Mouse (Mus musculus) embryonic facial prominence, embryonic 14.5 days (tissue): ENCODE data around the gene Elp4. TPM values are rescaled to one million over a fixed set of nuclear protein-coding genes. Genes with fewer than 3 reads are reported as not detected.

Source experiments
- ATAC-seq: fragments of 200-750 bp; cut with Nextera tagmentation; 2 replicates; pipeline ENCODE4 v1.8.0; 2017; ENCODE audit warnings: low read depth, moderate number of reproducible peaks, moderate TSS enrichment
- DNase-seq: peaks from one replicate; pipeline ENCODE4 v3.0.0-alpha.2; 2015; ENCODE audit warnings: low spot score
- H3K27ac ChIP-seq: fragments of 300-500 bp; sonication (generic); replicated peaks from 2 replicates; pipeline ENCODE4 v1.5.1; 2014; ENCODE audit warnings: low read depth, mild to moderate bottlenecking, low read length, moderate library complexity
- H3K27me3 ChIP-seq: fragments of 300-500 bp; sonication (generic); replicated peaks from 2 replicates; pipeline ENCODE4 v1.6.1; 2014; ENCODE audit warnings: low read length; ENCODE audit not compliant: control insufficient read depth, insufficient read depth
- H3K36me3 ChIP-seq: fragments of 300-500 bp; sonication (generic); 2 replicates; pipeline ENCODE4 v1.6.1; 2014; ENCODE audit warnings: low read length, mixed read lengths; ENCODE audit not compliant: control insufficient read depth, insufficient read depth
- H3K4me1 ChIP-seq: fragments of 300-500 bp; sonication (generic); 2 replicates; pipeline ENCODE4 v1.6.1; 2014; ENCODE audit warnings: antibody characterized with exemption, low read length; ENCODE audit not compliant: control insufficient read depth, insufficient read depth
- H3K4me2 ChIP-seq: fragments of 300-500 bp; sonication (generic); 2 replicates; pipeline ENCODE4 v1.6.1; 2014; ENCODE audit warnings: low read depth, mild to moderate bottlenecking, low read length, moderate library complexity, mixed read lengths
- H3K4me3 ChIP-seq: fragments of 300-500 bp; sonication (generic); 2 replicates; pipeline ENCODE4 v1.5.1; 2014; ENCODE audit warnings: low read depth, mild to moderate bottlenecking, low read length
- H3K9ac ChIP-seq: fragments of 300-500 bp; sonication (generic); 2 replicates; pipeline ENCODE4 v1.6.1; 2014; ENCODE audit warnings: low read depth, mild to moderate bottlenecking, low read length, moderate library complexity, mixed read lengths
- H3K9me3 ChIP-seq: fragments of 300-500 bp; sonication (generic); 2 replicates; pipeline ENCODE4 v1.6.1; 2016; ENCODE audit warnings: low read length; ENCODE audit not compliant: control insufficient read depth
- WGBS: fragments of 180-500 bp; shearing (Covaris S2); extraction: QIAGEN DNeasy Blood & Tissue Kit; methylation state at CpG from one replicate; pipeline ENCODE4 v1.1.7; 2014; 5-methylcytosine and 5-hydroxymethylcytosine counted together
- polyA plus RNA-seq: library from polyadenylated mRNA; unstranded; fragments of >200 nt; fragmentation: Nextera tagmentation; extraction: Ambion mirVana; gene quantifications from 2 replicates; pipeline ENCODE4 v1.2.1, GENCODE M21; 2014

Elp4 gene
- polyA plus RNA-seq, 1 experiment from 2014 or later, result 28.8 TPM

GRCm38 (mm10) chr2:105686363-105687316, 217.7 kb downstream of the Elp4 start:
- peaks cover 98% of the 10 kb centered on the region for H3K27me3 ChIP-seq
- no peak overlapping the region for H3K9ac ChIP-seq
- no peaks in the 10 kb centered on the region for H3K9me3 ChIP-seq
- no peaks in the 10 kb centered on the region for H3K36me3 ChIP-seq
- ATAC-seq (0 out of 2 replicates have a peak, but pooled peaks have one; percentile 11), DNase-seq (no peak)
- H3K27ac ChIP-seq, result no peak overlapping the region
- H3K4me1 ChIP-seq, result no peaks in the 10 kb centered on the region
- WGBS, result 7% methylated on average over 36 of the region's 36 CpGs
- H3K4me3 ChIP-seq, result no peak overlapping the region
- H3K4me2 ChIP-seq, result no peak overlapping the region

DNA sequence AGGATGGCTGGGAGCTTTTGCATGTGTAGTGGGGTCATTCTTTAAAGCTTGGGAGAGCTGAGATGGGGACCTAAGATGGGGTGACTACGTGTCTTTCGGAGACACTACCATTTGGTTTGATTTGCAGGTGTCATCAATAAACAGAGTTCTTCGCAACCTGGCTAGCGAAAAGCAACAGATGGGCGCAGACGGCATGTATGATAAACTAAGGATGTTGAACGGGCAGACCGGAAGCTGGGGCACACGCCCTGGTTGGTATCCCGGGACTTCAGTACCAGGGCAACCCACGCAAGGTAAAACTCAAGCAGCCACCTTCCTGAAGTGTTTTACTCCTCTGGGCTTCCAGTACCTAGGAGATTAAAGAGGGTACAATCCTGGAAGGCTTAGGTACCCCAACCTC, 218.7 kb downstream of the Elp4 start:
- 16% methylated on average over 11 of the region's 11 CpGs for WGBS
- H3K9me3 ChIP-seq, result no peaks in the 10 kb centered on the region
- H3K4me1 ChIP-seq, result no peaks in the 10 kb centered on the region
- no peak overlapping the region for H3K9ac ChIP-seq
- H3K27ac ChIP-seq, result no peak overlapping the region
- ATAC-seq (no peak), DNase-seq (no peak)
- peaks cover 98% of the 10 kb centered on the region for H3K27me3 ChIP-seq
- H3K4me3 ChIP-seq, result no peak overlapping the region
- no peaks in the 10 kb centered on the region for H3K36me3 ChIP-seq
- no peak overlapping the region for H3K4me2 ChIP-seq

- Histone ChIP-seq H3K4me1 (no peaks in the 10 kb centered on the region), H3K27me3 (peaks cover 98% of the 10 kb centered on the region), H3K9me3 (no peaks in the 10 kb centered on the region), H3K36me3 (no peaks in the 10 kb centered on the region), H3K4me2 (no peak overlapping the region), H3K4me3 (no peak overlapping the region), H3K27ac (no peak overlapping the region), H3K9ac (no peak overlapping the region)
- ATAC-seq (no peak), DNase-seq (no peak)
- WGBS, result 10% methylated on average over 11 of the region's 11 CpGs
Observed at GRCm38 (mm10) chr2:105684991-105685650, 219.2 kb downstream of the Elp4 start.

- ATAC-seq (no peak), DNase-seq (no peak)
- WGBS, result 5% methylated on average over 22 of the region's 22 CpGs
- H3K9ac ChIP-seq, result no peak overlapping the region
- no peak overlapping the region for H3K4me3 ChIP-seq
- H3K27me3 ChIP-seq, result peaks cover 98% of the 10 kb centered on the region
- no peaks in the 10 kb centered on the region for H3K4me1 ChIP-seq
- no peaks in the 10 kb centered on the region for H3K9me3 ChIP-seq
- no peak overlapping the region for H3K4me2 ChIP-seq
- H3K27ac ChIP-seq, result no peak overlapping the region
- H3K36me3 ChIP-seq, result no peaks in the 10 kb centered on the region
Observed at GRCm38 (mm10) chr2:105683771-105684410, 220.5 kb downstream of the Elp4 start.

GRCm38 (mm10) chr2:105682634-105683351, 221.6 kb downstream of the Elp4 start:
- WGBS, result 3% methylated on average over 20 of the region's 21 CpGs
- no peaks in the 10 kb centered on the region for H3K4me1 ChIP-seq
- 0 out of 2 replicates have a peak overlapping the region, but pooled peaks have one; percentile 14 for H3K4me2 ChIP-seq
- H3K36me3 ChIP-seq, result no peaks in the 10 kb centered on the region
- H3K9ac ChIP-seq, result no peak overlapping the region
- H3K27ac ChIP-seq, result no peak overlapping the region
- ATAC-seq (no peak), DNase-seq (no peak)
- H3K27me3 ChIP-seq, result peaks cover 98% of the 10 kb centered on the region
- no peak overlapping the region for H3K4me3 ChIP-seq
- H3K9me3 ChIP-seq, result no peaks in the 10 kb centered on the region

GRCm38 (mm10) chr2:105682011-105682501, 222.3 kb downstream of the Elp4 start:
- H3K27ac ChIP-seq, result no peak overlapping the region
- H3K4me3 ChIP-seq, result no peak overlapping the region
- H3K36me3 ChIP-seq, result no peaks in the 10 kb centered on the region
- no peak; the same call in 1 of the 2 replicates for ATAC-seq
- DNase-seq, result peak; percentile 77
- 1% methylated on average over 23 of the region's 23 CpGs for WGBS
- no peaks in the 10 kb centered on the region for H3K9me3 ChIP-seq
- H3K9ac ChIP-seq, result no peak overlapping the region
- 0 out of 2 replicates have a peak overlapping the region, but pooled peaks have one; percentile 14 for H3K4me2 ChIP-seq
- peaks cover 98% of the 10 kb centered on the region for H3K27me3 ChIP-seq
- H3K4me1 ChIP-seq, result no peaks in the 10 kb centered on the region

DNA sequence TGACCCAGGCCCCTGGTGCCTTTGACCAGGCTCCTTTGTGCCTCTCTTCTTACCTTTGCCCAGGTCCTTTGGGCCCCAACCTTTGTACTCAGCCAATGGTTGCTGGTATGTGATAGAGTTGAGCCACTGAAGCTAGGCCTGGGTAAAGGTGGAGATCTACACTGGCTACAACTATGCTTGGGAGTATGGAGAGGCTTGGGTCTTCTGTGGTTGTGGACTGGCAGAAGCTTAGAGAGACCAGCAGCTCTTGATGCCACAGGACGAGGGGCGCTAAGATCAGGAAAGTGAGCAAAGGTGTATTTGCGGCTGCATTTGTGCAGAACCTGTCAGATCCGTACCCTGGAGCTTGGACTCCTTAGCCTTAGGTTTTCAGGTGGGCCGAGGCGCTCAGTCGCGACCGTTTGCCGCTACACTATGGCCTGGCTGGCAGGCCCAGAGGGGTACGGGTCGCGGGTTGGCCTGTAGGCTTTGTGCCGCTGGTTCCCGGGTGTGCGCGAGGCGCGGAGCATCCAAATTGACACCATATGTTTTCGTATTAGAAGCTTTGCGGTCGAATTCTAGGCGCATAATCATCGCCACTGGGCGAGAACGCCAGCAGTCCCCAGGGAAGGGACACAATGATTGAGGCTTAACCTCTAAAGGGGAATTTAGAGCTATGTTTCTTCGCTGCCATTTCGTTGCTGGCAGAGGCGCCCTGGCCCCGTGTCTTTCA, 223.2 kb downstream of the Elp4 start:
- Histone ChIP-seq H3K36me3 (no peaks in the 10 kb centered on the region), H3K27me3 (peaks cover 98% of the 10 kb centered on the region), H3K9me3 (no peaks in the 10 kb centered on the region), H3K27ac (no peak overlapping the region), H3K4me1 (0 out of 2 replicates have a peak, but pooled peaks cover 3% of the 10 kb centered on the region), H3K9ac (no peak overlapping the region; the same call in 1 of the 2 replicates), H3K4me2 (peak overlapping the region; percentile 8; the same call in 1 of the 2 replicates), H3K4me3 (peak overlapping the region; percentile 2; the same call in 1 of the 2 replicates)
- WGBS, result 3% methylated on average over 29 of the region's 30 CpGs
- ATAC-seq, result no peak; the same call in 1 of the 2 replicates
- no peak for DNase-seq
